Mouse (Mus musculus) skeletal muscle tissue, adult 2 months (tissue): ENCODE results near the gene Tnfrsf8.
"Not testable (repeated sequence)": the region's sequence is repeated elsewhere in the genome, so short reads cannot be mapped to it uniquely, and the experiment has no call there.

Experiments
- DNase-seq: peaks from one replicate; pipeline ENCODE4 v3.0.0-alpha.2; 2012; ENCODE audit warnings: low read depth, low spot score

Tnfrsf8 gene

DNA sequence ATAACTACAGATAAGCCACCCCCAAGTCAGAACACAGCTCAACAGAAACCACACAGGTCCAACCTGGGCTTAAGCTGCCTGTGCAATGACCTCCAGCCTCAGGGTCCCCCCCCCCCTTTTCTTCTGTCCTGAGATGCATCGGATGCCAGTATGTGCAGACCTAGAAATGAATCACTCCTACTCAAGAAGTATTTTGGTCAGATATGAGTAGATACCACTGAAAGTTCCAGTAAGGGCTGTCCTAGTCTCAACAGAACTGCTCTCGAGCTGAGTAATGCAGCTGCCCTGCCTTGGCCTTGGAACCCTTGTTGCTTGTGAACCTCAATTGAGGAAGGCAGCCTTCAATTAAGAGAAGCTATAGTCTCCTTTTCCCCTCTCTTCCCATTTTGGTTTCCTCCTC, 4.1 kb downstream of the Tnfrsf8 start:
- DNase-seq = no peak

DNA sequence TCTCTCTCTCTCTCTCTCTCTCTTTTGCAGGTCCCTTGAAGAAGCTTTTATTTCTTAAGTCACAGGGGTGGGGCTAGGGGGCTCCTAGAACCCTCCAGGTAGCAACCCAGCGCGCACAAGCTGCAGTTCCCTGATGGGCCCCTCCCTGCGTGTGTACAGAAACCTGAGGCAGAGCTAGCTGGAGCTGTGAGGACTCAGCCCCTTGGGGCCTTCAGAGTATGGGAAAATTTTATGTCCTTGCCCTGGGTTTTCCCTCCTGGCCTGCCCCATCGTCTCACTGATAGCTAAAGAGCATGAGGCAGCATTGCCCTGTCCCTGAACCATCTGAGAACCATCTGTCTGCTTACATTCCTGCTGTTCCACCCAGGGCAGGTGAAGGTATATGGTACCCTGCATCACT, 8.5 kb downstream of the Tnfrsf8 start:
- DNase-seq = no peak

DNA sequence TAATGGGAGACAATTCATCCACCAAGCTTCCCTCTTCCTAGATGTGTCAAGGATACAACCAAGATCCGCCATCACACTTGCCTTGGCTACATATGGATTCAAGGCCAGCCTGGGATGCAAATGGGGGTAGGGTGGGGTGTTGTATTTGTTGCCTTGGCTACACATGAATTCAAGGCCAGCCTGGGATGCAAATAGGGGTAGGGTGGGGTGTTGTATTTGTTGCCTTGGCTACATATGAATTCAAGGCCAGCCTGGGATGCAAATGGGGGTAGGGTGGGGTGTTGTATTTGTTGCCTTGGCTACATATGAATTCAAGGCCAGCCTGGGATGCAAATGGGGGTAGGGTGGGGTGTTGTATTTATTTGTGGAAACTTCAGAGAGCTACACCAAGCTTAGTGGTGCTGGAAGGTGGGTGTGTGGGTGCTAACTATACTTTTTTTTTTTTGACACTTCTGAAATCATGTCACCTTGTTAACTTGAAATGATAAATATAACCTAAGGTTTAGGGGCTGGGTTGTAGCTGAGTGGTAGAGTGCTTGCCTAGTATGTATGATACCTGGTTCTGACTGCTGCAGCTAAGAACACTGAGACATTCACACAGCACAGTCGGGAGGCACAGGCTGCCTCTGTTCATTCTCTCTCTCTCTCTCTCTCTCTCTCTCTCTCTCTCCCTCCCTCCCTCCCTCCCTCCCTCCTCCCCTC, 9.2 kb downstream of the Tnfrsf8 start:
- DNase-seq = not testable (repeated sequence)

- no peak for DNase-seq
Observed at GRCm38 (mm10) chr4:145304109-145304508, 10.9 kb downstream of the Tnfrsf8 start.

DNA sequence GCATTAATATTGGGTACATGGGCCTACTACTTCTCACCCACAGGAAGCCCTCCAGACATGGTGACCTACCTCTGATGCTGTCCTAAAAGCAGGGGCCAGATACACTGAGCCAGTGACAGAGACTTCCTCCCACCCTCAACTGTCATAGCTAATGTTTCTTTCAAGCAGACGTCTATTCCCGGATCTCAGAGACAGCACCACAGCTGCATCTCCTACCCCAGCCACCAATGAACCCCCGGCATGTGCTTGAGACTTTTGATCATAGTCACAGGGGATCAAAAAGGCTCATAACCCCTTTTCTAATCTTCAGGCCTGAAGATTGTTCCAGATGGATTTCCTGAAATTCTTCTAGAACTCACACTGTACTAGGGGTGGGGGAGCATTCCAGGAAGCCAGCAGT, 12.9 kb downstream of the Tnfrsf8 start:
- DNase-seq = no peak

GRCm38 (mm10) chr4:145300210-145300927, 14.6 kb downstream of the Tnfrsf8 start:
- DNase-seq = no peak

DNA sequence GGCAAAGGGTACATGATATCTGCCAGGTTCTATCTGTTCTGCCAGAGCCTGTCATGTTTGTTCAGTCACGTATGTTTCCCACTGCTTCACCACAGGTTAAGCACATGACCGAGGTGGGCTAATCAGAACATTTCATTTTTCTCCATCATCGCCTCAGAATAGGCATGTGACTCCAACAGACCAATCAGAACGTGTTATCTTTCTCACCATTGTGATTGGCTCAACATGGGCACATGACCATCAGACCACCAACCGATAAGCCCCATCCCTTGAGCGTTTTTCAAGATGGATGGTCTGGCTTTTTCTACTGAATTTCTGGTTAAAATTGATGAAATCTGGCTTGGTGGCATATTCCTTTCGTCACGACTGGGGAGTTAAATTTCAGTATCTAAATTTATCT, 15.6 kb downstream of the Tnfrsf8 start:
- no peak for DNase-seq

DNA sequence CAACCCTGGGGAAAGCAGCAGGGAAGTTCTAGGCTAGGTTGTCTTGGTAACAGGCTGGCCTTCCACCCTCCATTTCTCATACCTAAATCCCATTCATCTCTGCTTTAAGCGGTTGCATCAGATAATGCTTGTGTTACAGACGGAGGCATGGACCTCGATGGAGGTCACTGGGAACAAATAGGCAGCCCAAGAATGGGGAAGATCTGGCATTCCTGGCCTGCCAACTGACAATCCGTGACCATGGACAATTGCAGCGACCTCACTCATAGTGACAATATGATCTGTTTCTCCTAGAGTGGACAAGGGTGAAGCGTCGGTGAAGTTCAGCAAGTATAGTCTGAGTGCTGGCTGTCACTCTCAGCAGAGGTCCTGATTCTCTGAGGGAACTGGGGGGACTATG, 16.1 kb downstream of the Tnfrsf8 start:
- DNase-seq = no peak

DNA sequence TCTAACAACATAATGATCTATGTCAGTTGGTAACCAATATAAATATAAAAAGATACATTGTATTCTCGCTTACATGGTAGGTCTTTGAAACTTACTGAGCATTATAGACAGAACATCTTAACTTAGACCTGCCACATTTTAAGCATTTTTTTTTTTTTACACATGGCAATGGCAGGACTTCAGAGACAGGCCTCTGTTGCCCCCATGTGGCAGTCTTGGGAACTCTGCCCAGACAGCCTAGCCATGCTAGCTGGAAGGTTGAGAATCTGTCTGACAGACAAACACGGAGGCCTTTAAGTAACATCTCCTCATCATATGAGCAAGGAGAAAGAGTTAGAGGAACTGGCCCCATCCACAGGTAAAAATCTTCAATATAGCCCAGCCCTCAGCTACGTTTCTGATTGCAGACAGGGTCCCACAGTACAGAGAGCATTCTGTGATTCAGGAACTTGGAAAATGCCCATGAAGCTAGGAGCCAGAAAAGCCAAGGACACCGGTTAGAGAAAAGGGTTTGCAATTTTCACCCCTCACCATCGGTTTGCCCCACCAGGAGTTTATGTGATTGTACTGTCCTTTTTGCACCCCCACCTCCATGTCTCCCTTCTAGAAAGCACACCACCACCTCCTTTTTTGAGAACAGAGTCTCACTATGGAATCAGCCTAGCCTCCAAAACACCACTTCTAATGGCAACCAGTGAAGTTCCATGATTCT, 19.2 kb downstream of the Tnfrsf8 start:
- no peak for DNase-seq

GRCm38 (mm10) chr4:145294588-145294987, 20.4 kb downstream of the Tnfrsf8 start:
- no peak for DNase-seq

GRCm38 (mm10) chr4:145286369-145287120, 28.4 kb downstream of the Tnfrsf8 start:
- DNase-seq = peak; percentile 73

GRCm38 (mm10) chr4:145284675-145285074, 30.3 kb downstream of the Tnfrsf8 start:
- DNase-seq = no peak

DNA sequence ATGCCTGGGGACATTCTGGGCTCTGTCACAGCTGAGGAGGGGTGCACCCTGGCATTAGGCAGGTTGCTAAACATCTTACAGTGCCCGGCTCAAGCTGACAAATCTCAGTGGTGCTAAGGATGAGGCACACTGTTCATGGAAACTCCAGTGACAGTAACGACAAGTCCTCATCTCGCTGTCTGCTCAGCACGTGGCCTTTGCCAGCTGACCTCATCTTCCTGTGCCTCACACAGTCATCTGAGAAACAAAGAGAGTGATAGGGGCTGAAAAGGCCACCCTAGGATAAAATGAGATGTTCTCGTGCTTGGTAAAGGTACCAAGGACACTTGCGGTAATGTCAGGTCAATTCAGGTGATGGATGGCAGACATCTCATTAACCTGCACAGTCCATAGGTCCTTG, 31.5 kb downstream of the Tnfrsf8 start:
- no peak for DNase-seq

- DNase-seq = peak; percentile 69
Observed at GRCm38 (mm10) chr4:145280966-145281365, 34.0 kb downstream of the Tnfrsf8 start.

GRCm38 (mm10) chr4:145278724-145279370, 36.1 kb downstream of the Tnfrsf8 start:
- DNase-seq = no peak

- DNase-seq = no peak
Observed at GRCm38 (mm10) chr4:145278231-145278630, 36.7 kb downstream of the Tnfrsf8 start.

DNA sequence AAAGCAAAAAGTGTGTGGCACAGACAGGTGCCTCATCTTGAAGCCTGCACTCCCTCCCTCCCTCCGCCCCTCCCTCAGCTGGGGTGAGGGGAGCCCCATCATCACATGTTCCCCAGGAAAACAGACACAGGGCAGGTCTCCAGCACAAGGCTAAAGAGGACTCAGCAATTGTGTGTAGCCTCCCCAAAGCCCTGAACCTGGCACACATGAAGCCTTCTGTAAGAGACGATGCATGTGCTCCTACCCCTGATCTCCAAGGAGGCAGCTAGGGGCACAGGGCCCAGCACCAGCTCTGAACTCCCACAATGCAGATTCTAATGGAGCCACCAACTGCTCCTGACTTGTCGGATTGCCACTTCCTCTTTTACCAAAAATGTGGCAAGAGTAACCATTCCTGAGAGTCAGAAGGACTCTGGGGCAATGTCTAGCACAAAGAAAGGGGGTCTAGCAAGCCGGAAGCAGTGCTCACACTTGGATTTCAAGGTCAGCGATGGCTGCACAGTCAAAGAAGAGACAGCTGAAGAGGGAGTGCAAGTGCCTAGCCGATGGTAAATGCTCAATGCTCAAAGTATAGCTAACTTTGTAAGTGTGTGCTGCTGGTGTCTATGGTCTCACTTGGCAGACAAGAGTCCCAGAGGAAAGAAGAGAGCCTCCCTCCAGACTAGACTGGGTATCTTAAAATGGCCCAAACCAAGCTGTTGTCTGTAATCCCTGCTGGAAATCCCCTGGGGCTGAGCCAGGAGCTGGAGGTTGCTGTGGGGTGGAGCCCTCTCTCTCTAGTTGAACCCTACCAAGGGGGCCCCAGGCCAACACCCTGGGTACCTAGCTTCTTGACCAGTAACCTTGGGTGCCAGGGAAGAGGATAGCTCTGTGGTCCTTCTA, 38.4 kb downstream of the Tnfrsf8 start:
- no peak for DNase-seq

DNA sequence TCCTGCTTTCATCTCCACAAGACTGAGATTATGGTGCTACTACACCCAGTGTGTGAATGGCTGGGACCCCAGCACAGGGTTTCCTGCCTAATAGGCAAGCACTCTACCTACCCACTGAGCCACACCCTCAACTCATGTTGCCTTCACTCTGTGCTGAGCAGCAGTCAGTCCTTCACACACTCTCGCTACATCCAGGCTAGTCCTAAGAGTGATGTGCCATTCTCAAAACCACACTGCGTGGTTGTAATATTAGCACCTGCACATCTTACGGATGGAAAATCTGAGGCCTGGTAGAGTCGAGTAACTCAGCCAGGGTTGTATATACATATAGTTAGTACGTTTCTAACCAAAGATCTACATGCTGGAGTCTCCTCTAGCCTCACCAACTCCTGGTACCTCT, 40.1 kb downstream of the Tnfrsf8 start:
- no peak for DNase-seq

GRCm38 (mm10) chr4:145273923-145274322, 41.0 kb downstream of the Tnfrsf8 start:
- no peak for DNase-seq

GRCm38 (mm10) chr4:145272763-145273162, 42.2 kb downstream of the Tnfrsf8 start:
- DNase-seq = peak; percentile 79
